Mouse (Mus musculus) lung, embryonic 16.5 days (tissue): ENCODE measurements around the gene Med13l. TPM values are rescaled to one million over a fixed set of nuclear protein-coding genes. Genes with fewer than 3 reads are reported as not detected.

ENCODE experiments used
- ATAC-seq: fragments of 200-750 bp; cut with Nextera tagmentation; 2 replicates; pipeline ENCODE4 v1.8.0; 2017; ENCODE audit warnings: low read depth, mild to moderate bottlenecking, moderate library complexity
- H3K27ac ChIP-seq: fragments of 300-500 bp; sonication (generic); 2 replicates; pipeline ENCODE4 v1.5.1; 2014; ENCODE audit warnings: mild to moderate bottlenecking, control low read depth, low read length
- H3K27me3 ChIP-seq: fragments of 300-500 bp; sonication (generic); 2 replicates; pipeline ENCODE4 v1.6.1; 2014; ENCODE audit warnings: low read depth, low read length, mixed read lengths; ENCODE audit not compliant: control insufficient read depth, insufficient read depth
- H3K36me3 ChIP-seq: fragments of 300-500 bp; sonication (generic); 2 replicates; pipeline ENCODE4 v1.6.1; 2014; ENCODE audit warnings: low read length; ENCODE audit not compliant: control insufficient read depth, insufficient read depth
- H3K4me1 ChIP-seq: fragments of 300-500 bp; sonication (generic); replicated peaks from 2 replicates; pipeline ENCODE4 v1.6.1; 2014; ENCODE audit warnings: low read length, mixed read lengths; ENCODE audit not compliant: control insufficient read depth, insufficient read depth
- H3K4me2 ChIP-seq: fragments of 300-500 bp; sonication (generic); 2 replicates; pipeline ENCODE4 v1.6.1; 2014; ENCODE audit warnings: low read depth, low read length, control low read depth
- H3K4me3 ChIP-seq: fragments of 300-500 bp; sonication (generic); 2 replicates; pipeline ENCODE4 v1.5.1; 2014; ENCODE audit warnings: mild to moderate bottlenecking, low read length, control low read depth
- H3K9ac ChIP-seq: fragments of 300-500 bp; sonication (generic); 2 replicates; pipeline ENCODE4 v1.6.1; 2014; ENCODE audit warnings: low read length, control low read depth
- H3K9me3 ChIP-seq: fragments of 300-500 bp; sonication (generic); 2 replicates; pipeline ENCODE4 v1.6.1; 2016; ENCODE audit warnings: low read length; ENCODE audit not compliant: control insufficient read depth
- WGBS: fragments of 180-500 bp; shearing (Covaris S2); extraction: QIAGEN DNeasy Blood & Tissue Kit; methylation state at CpG from one replicate; pipeline ENCODE4 v1.1.7; 2014; 5-methylcytosine and 5-hydroxymethylcytosine counted together
- polyA plus RNA-seq: library from polyadenylated mRNA; unstranded; fragments of >200 nt; fragmentation: Nextera tagmentation; extraction: Ambion mirVana; gene quantifications from 2 replicates; pipeline ENCODE4 v1.2.1, GENCODE M21; 2015

Med13l gene
- polyA plus RNA-seq, 1 experiment from 2014 or later: 9.5 TPM

GRCm38 (mm10) chr5:118644041-118644440 lies 83.6 kb downstream of the Med13l start:
- Histone ChIP-seq H3K4me1 (peaks cover 31% of the 10 kb centered on the region), H3K4me3 (no peak overlapping the region), H3K27me3 (no peaks in the 10 kb centered on the region), H3K27ac (no peak overlapping the region), H3K9ac (no peak overlapping the region), H3K4me2 (no peak overlapping the region), H3K9me3 (no peaks in the 10 kb centered on the region), H3K36me3 (no peaks in the 10 kb centered on the region)
- WGBS: 69% methylated on average over 12 of the region's 12 CpGs
- ATAC-seq: no peak

- ATAC-seq: no peak
- peaks cover 29% of the 10 kb centered on the region for H3K4me1 ChIP-seq
- WGBS: 86% methylated on average over 8 of the region's 8 CpGs
- H3K27me3 ChIP-seq: no peaks in the 10 kb centered on the region
- no peak overlapping the region for H3K4me3 ChIP-seq
- H3K27ac ChIP-seq: no peak overlapping the region
- no peaks in the 10 kb centered on the region for H3K36me3 ChIP-seq
- no peaks in the 10 kb centered on the region for H3K9me3 ChIP-seq
- no peak overlapping the region for H3K4me2 ChIP-seq
- no peak overlapping the region for H3K9ac ChIP-seq
Observed at GRCm38 (mm10) chr5:118644511-118644910, 84.0 kb downstream of the Med13l start.

- H3K4me3 ChIP-seq: no peak overlapping the region
- no peaks in the 10 kb centered on the region for H3K27me3 ChIP-seq
- no peak overlapping the region for H3K9ac ChIP-seq
- no peak overlapping the region for H3K27ac ChIP-seq
- ATAC-seq: peak; percentile 55; the same call in 1 of the 2 replicates
- 59% methylated on average over 10 of the region's 10 CpGs for WGBS
- H3K9me3 ChIP-seq: no peaks in the 10 kb centered on the region
- no peaks in the 10 kb centered on the region for H3K36me3 ChIP-seq
- H3K4me2 ChIP-seq: no peak overlapping the region
- H3K4me1 ChIP-seq: peaks cover 28% of the 10 kb centered on the region
Observed at GRCm38 (mm10) chr5:118645196-118645805, 84.8 kb downstream of the Med13l start.

- no peak for ATAC-seq
- H3K9me3 ChIP-seq: no peaks in the 10 kb centered on the region
- no peak overlapping the region for H3K27ac ChIP-seq
- no peaks in the 10 kb centered on the region for H3K27me3 ChIP-seq
- H3K4me3 ChIP-seq: no peak overlapping the region
- H3K36me3 ChIP-seq: no peaks in the 10 kb centered on the region
- H3K4me2 ChIP-seq: no peak overlapping the region
- WGBS: 57% methylated on average over 5 of the region's 5 CpGs
- no peak overlapping the region for H3K9ac ChIP-seq
- peaks cover 32% of the 10 kb centered on the region for H3K4me1 ChIP-seq
Observed at GRCm38 (mm10) chr5:118646897-118647296, 86.4 kb downstream of the Med13l start.

- ATAC-seq: no peak
- H3K4me3 ChIP-seq: no peak overlapping the region
- WGBS: 61% methylated on average over 6 of the region's 6 CpGs
- H3K4me2 ChIP-seq: no peak overlapping the region
- no peaks in the 10 kb centered on the region for H3K36me3 ChIP-seq
- peaks cover 31% of the 10 kb centered on the region for H3K4me1 ChIP-seq
- H3K27ac ChIP-seq: no peak overlapping the region
- no peaks in the 10 kb centered on the region for H3K27me3 ChIP-seq
- H3K9me3 ChIP-seq: no peaks in the 10 kb centered on the region
- no peak overlapping the region for H3K9ac ChIP-seq
Observed at GRCm38 (mm10) chr5:118647384-118647783, 86.9 kb downstream of the Med13l start.

- H3K27me3 ChIP-seq: no peaks in the 10 kb centered on the region
- H3K27ac ChIP-seq: no peak overlapping the region
- WGBS: 80% methylated on average over 10 of the region's 10 CpGs
- H3K36me3 ChIP-seq: no peaks in the 10 kb centered on the region
- no peak overlapping the region for H3K4me2 ChIP-seq
- peaks cover 26% of the 10 kb centered on the region for H3K4me1 ChIP-seq
- H3K9me3 ChIP-seq: no peaks in the 10 kb centered on the region
- no peak overlapping the region for H3K4me3 ChIP-seq
- peak; percentile 18; the same call in 1 of the 2 replicates for ATAC-seq
- no peak overlapping the region for H3K9ac ChIP-seq
Observed at GRCm38 (mm10) chr5:118649215-118650006, 88.9 kb downstream of the Med13l start.

GRCm38 (mm10) chr5:118650007-118650548 lies 89.6 kb downstream of the Med13l start:
- Histone ChIP-seq H3K36me3 (no peaks in the 10 kb centered on the region), H3K4me1 (peaks cover 30% of the 10 kb centered on the region), H3K9me3 (no peaks in the 10 kb centered on the region), H3K27ac (no peak overlapping the region), H3K4me3 (no peak overlapping the region), H3K9ac (no peak overlapping the region), H3K27me3 (no peaks in the 10 kb centered on the region), H3K4me2 (no peak overlapping the region)
- WGBS: 56% methylated on average over 4 of the region's 4 CpGs
- no peak for ATAC-seq

GRCm38 (mm10) chr5:118650746-118651145 lies 90.3 kb downstream of the Med13l start:
- ATAC-seq: peak; percentile 24; the same call in 1 of the 2 replicates
- Histone ChIP-seq H3K27me3 (no peaks in the 10 kb centered on the region), H3K9me3 (no peaks in the 10 kb centered on the region), H3K27ac (no peak overlapping the region), H3K4me2 (no peak overlapping the region), H3K4me3 (no peak overlapping the region), H3K36me3 (no peaks in the 10 kb centered on the region), H3K4me1 (peaks cover 32% of the 10 kb centered on the region), H3K9ac (no peak overlapping the region)
- WGBS: 55% methylated on average over 7 of the region's 7 CpGs

- H3K4me3 ChIP-seq: no peak overlapping the region
- 90% methylated on average over 8 of the region's 8 CpGs for WGBS
- no peaks in the 10 kb centered on the region for H3K36me3 ChIP-seq
- H3K9ac ChIP-seq: no peak overlapping the region
- H3K4me2 ChIP-seq: no peak overlapping the region
- no peak for ATAC-seq
- no peak overlapping the region for H3K27ac ChIP-seq
- H3K9me3 ChIP-seq: no peaks in the 10 kb centered on the region
- H3K4me1 ChIP-seq: peaks cover 34% of the 10 kb centered on the region
- no peaks in the 10 kb centered on the region for H3K27me3 ChIP-seq
Observed at GRCm38 (mm10) chr5:118652611-118653010, 92.1 kb downstream of the Med13l start.
